Mouse (Mus musculus): ENCODE results near the gene Smarcb1. TPM values are rescaled to one million over a fixed set of nuclear protein-coding genes. Genes with fewer than 3 reads are reported as not detected.

Gene Smarcb1
- polyA plus RNA-seq, 1 experiment: 43.2 TPM

DNA sequence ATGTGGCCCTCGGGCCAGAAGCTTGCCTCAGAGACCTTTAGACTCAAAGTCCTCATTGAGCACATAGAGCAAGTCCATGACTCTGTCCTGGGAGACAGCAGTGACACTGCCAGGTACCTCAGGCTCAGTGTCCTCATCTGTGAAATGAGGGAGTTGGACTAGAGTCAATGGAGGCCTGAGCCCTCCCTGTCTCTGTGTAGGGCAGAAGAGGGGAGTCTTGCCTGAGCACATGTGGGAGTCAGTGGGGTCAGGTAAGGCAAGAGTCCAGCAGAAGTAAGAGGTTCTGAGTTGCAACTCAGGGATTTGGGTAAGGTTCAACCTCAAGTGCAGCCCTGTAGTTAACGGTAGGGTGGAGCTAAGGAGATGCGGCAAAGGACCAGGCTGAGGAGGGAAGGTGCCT, 64.4 kb downstream of the Smarcb1 start:
- WGBS: 83% methylated on average over 3 of the region's 3 CpGs
- DNase-seq (ENCODE audit: low read depth in 1 of 2, low spot score in 2 of 2): no peak
- Histone ChIP-seq H3K36me3 (ENCODE audit: control insufficient read depth, insufficient read depth, low read length) (peaks cover 4% of the 10 kb centered on the region; the same call in 1 of the 2 replicates), H3K27ac (ENCODE audit: insufficient read depth, low read length) (no peak overlapping the region), H3K4me1 (ENCODE audit: control insufficient read depth, insufficient read depth, insufficient read length) (peaks cover 5% of the 10 kb centered on the region; the same call in 1 of the 2 replicates), H3K27me3 (ENCODE audit: control insufficient read depth, insufficient read depth, low read length) (no peaks in the 10 kb centered on the region), H3K4me3 (ENCODE audit: extremely low read depth, insufficient read depth, insufficient read length) (no peak overlapping the region)
- TF ChIP-seq CTCF (IDR thresholded peaks at IDR 0.05; ENCODE audit: extremely low read depth, insufficient read depth, insufficient read length, insufficient replicate concordance) (no peak), POLR2A (IDR thresholded peaks at IDR 0.05; ENCODE audit: low read depth, low read length) (no peak)

DNA sequence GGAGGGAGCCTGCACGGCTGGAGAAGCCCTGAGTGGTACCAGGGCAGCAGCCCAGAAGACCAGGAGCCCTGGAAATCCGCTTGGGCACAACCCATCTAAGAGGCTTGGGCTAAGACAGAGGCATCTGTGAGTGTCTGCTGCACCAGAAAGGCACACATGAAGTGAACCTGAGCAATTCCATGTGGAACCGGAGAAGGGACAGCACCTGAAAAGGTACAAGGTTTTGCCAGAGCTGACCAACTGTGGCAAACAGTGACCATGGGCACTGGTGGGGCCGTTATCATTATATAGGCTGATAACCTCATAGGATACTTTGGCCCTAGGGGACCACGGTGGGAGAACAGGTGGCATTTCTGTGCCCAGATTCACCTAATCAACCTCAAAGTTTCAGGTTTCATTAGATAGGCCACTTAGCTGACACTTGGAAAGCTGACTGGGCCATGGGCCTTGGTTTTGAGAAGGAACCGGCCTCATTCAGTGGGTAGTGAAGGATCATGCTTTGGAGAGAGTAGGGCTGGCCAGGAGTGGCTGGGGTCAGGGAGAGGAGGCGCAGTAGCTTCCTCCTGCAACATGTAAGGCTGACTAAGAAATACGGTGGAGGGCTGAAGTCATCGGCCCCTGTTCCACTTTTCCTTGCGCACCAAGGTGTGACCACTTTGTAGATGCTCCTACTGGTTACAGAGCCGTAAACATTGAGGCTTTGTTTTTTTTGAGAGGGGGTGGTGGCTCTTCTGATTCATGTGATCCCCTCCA, 65.1 kb downstream of the Smarcb1 start:
- no peak overlapping the region for H3K4me3 ChIP-seq (ENCODE audit: extremely low read depth, insufficient read depth, insufficient read length)
- H3K27me3 ChIP-seq (ENCODE audit: control insufficient read depth, insufficient read depth, low read length): no peaks in the 10 kb centered on the region
- TF ChIP-seq CTCF (IDR thresholded peaks at IDR 0.05; ENCODE audit: extremely low read depth, insufficient read depth, insufficient read length, insufficient replicate concordance) (no peak), POLR2A (IDR thresholded peaks at IDR 0.05; ENCODE audit: low read depth, low read length) (no peak)
- DNase-seq (ENCODE audit: low read depth in 1 of 2, low spot score in 2 of 2): no peak
- WGBS: 91% methylated on average over 11 of the region's 11 CpGs
- peaks cover 4% of the 10 kb centered on the region; the same call in 1 of the 2 replicates for H3K36me3 ChIP-seq (ENCODE audit: control insufficient read depth, insufficient read depth, low read length)
- peaks cover 5% of the 10 kb centered on the region; the same call in 1 of the 2 replicates for H3K4me1 ChIP-seq (ENCODE audit: control insufficient read depth, insufficient read depth, insufficient read length)
- H3K27ac ChIP-seq (ENCODE audit: insufficient read depth, low read length): no peak overlapping the region

DNA sequence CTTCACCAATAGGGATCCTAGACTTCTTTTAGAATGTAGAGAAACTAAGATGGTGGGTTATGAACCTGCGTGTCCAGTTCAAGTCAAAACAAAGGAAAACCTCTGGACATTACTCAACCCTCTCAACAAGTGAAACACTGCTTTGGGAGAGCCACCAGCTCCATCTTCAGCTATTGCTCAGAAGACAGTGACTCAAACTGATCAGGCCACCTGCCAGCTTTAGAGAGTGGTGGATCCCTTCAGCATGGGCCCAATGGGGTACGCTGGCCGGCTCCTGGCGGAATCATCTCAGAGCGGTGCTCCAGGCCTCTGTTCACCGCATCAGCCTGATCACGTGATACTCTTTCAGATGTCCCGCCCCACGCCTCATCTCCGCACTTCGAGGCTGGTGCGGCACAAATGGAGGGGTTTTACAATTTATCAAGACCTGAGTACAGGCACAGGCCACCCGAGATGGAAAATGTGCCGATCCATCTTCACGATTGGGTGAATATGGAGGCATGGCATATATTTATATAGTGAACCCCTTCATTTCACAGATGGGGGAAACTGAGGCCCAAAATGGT, 65.9 kb downstream of the Smarcb1 start:
- 95% methylated on average over 15 of the region's 15 CpGs for WGBS
- Histone ChIP-seq H3K4me1 (ENCODE audit: control insufficient read depth, insufficient read depth, insufficient read length) (peaks cover 5% of the 10 kb centered on the region; the same call in 1 of the 2 replicates), H3K27me3 (ENCODE audit: control insufficient read depth, insufficient read depth, low read length) (no peaks in the 10 kb centered on the region), H3K36me3 (ENCODE audit: control insufficient read depth, insufficient read depth, low read length) (peaks cover 4% of the 10 kb centered on the region; the same call in 1 of the 2 replicates), H3K27ac (ENCODE audit: insufficient read depth, low read length) (no peak overlapping the region), H3K4me3 (ENCODE audit: extremely low read depth, insufficient read depth, insufficient read length) (no peak overlapping the region)
- no peak for DNase-seq (ENCODE audit: low read depth in 1 of 2, low spot score in 2 of 2)
- no peak for TF ChIP-seq POLR2A (IDR thresholded peaks at IDR 0.05; ENCODE audit: low read depth, low read length)
- TF ChIP-seq CTCF (IDR thresholded peaks at IDR 0.05; ENCODE audit: extremely low read depth, insufficient read depth, insufficient read length, insufficient replicate concordance): no peak

DNA sequence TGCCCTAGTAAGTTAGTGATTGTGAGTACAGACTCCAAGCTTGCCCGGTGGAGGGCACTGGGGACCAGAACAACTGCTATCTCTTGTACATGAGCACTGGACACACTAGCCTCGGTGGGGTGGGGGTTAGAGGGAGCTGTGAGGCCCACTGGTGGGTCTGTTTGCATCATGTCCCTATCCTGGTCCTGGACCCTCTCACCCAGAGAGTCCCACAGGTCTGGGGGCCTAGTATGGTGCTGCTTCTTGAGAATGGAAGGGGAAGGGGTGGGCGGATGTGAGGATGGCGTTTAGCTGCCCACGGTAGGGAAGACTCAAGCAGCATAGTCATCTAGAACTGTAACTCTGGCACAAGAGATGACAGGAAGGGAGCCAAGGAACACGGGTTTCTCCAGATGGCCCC, 66.6 kb downstream of the Smarcb1 start:
- 87% methylated on average over 6 of the region's 6 CpGs for WGBS
- no peak for DNase-seq (ENCODE audit: low read depth in 1 of 2, low spot score in 2 of 2)
- Histone ChIP-seq H3K27ac (ENCODE audit: insufficient read depth, low read length) (no peak overlapping the region), H3K27me3 (ENCODE audit: control insufficient read depth, insufficient read depth, low read length) (no peaks in the 10 kb centered on the region), H3K4me1 (ENCODE audit: control insufficient read depth, insufficient read depth, insufficient read length) (peaks cover 5% of the 10 kb centered on the region; the same call in 1 of the 2 replicates), H3K4me3 (ENCODE audit: extremely low read depth, insufficient read depth, insufficient read length) (no peak overlapping the region), H3K36me3 (ENCODE audit: control insufficient read depth, insufficient read depth, low read length) (peaks cover 4% of the 10 kb centered on the region; the same call in 1 of the 2 replicates)
- TF ChIP-seq POLR2A (IDR thresholded peaks at IDR 0.05; ENCODE audit: low read depth, low read length): no peak
- TF ChIP-seq CTCF (IDR thresholded peaks at IDR 0.05; ENCODE audit: extremely low read depth, insufficient read depth, insufficient read length, insufficient replicate concordance): no peak

DNA sequence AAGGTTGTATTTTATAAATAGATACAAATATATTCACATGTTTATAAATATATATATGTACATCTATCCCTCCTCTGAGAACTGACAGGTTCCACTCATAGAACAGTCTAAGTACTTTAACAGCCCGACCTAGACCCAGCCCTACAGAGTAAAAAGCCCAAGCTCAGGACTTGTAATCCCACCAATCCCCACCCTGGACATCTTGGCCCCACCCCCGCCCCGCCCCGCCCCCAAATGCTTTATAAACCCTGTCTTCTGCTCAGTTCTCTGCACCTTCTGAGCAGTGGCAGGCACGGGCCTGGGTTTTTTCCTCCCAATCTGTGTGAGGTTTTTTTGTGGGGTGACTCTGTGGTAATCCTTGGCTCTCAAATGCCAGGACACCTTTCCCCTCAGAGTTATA, 67.3 kb downstream of the Smarcb1 start:
- Histone ChIP-seq H3K4me3 (ENCODE audit: extremely low read depth, insufficient read depth, insufficient read length) (no peak overlapping the region), H3K36me3 (ENCODE audit: control insufficient read depth, insufficient read depth, low read length) (peaks cover 4% of the 10 kb centered on the region; the same call in 1 of the 2 replicates), H3K4me1 (ENCODE audit: control insufficient read depth, insufficient read depth, insufficient read length) (peaks cover 4% of the 10 kb centered on the region; the same call in 1 of the 2 replicates), H3K27ac (ENCODE audit: insufficient read depth, low read length) (no peak overlapping the region), H3K27me3 (ENCODE audit: control insufficient read depth, insufficient read depth, low read length) (no peaks in the 10 kb centered on the region)
- 70% methylated on average over 5 of the region's 5 CpGs for WGBS
- TF ChIP-seq POLR2A (IDR thresholded peaks at IDR 0.05; ENCODE audit: low read depth, low read length) (no peak), CTCF (IDR thresholded peaks at IDR 0.05; ENCODE audit: extremely low read depth, insufficient read depth, insufficient read length, insufficient replicate concordance) (no peak)
- DNase-seq (ENCODE audit: low read depth in 1 of 2, low spot score in 2 of 2): no peak

DNA sequence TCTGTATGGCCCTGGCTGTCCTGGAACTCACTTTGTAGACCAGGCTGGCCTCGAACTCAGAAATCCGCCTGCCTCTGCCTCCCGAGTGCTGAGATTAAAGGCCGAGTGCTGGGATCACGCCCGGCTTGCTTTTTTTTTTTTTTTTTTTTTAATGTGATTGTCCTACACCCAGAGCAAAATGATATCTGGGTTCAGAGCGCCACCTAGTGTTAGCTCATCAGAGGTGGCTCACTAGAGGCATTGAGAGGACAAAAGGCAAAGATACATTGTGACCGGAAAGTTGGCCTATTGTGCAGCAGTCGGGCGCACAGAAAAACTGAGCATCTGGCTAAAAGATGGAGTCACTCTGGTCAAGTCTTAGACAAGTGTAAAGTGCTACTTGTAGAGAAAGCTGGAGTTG, 68.0 kb downstream of the Smarcb1 start:
- TF ChIP-seq CTCF (IDR thresholded peaks at IDR 0.05; ENCODE audit: extremely low read depth, insufficient read depth, insufficient read length, insufficient replicate concordance) (peak; percentile 56; the same call in 1 of the 2 replicates), POLR2A (IDR thresholded peaks at IDR 0.05; ENCODE audit: low read depth, low read length) (no peak)
- peak; percentile 66 to 78 for DNase-seq (ENCODE audit: low read depth in 1 of 2, low spot score in 2 of 2)
- WGBS: 29% methylated on average over 10 of the region's 10 CpGs

More for the DNA sequence above, 68.0 kb downstream of the Smarcb1 start:
- H3K4me3 ChIP-seq (ENCODE audit: extremely low read depth, insufficient read depth, insufficient read length): no peak overlapping the region
- peaks cover 4% of the 10 kb centered on the region; the same call in 1 of the 2 replicates for H3K36me3 ChIP-seq (ENCODE audit: control insufficient read depth, insufficient read depth, low read length)
- no peaks in the 10 kb centered on the region for H3K4me1 ChIP-seq (ENCODE audit: control insufficient read depth, insufficient read depth, insufficient read length)
- H3K27me3 ChIP-seq (ENCODE audit: control insufficient read depth, insufficient read depth, low read length): no peaks in the 10 kb centered on the region
- no peak overlapping the region for H3K27ac ChIP-seq (ENCODE audit: insufficient read depth, low read length)
